ENCODE assay signal across 8 mouse cellular contexts in genomic region chr1:135312201-135312600, GRCm38 (mm10). TPM values are rescaled to one million over a fixed set of nuclear protein-coding genes. Genes with fewer than 3 reads are reported as not detected.
DNase-seq lines count a peak whose midpoint lies in the region; ATAC-seq lines count a peak whose summit lies in the region.

No protein-coding gene starts in this region.

- intact Hi-C loops in heart, postnatal 14 days (cut with DNase I) = loop anchor here (2.0 to 5.0 kb wide), 2 partner anchors 25 to 35 kb away; no protein-coding TSS in a partner anchor

- H3K27ac ChIP-seq in heart, embryonic 16.5 days (ENCODE audit: low read length) = no peak overlapping the region; the same call in 1 of the 2 replicates
- H3K27ac ChIP-seq in hindbrain, embryonic 14.5 days = no peak overlapping the region
- H3K27ac ChIP-seq in midbrain, embryonic 11.5 days (ENCODE audit: low read depth, low read length) = no peak overlapping the region

- no peak for DNase-seq in heart, postnatal 14 days
- DNase-seq in adipocyte (ENCODE audit: low spot score) = peak; percentile 17
- DNase-seq in hindbrain, embryonic 14.5 days (ENCODE audit: low spot score) = no peak
- DNase-seq in midbrain, embryonic 11.5 days (ENCODE audit: low spot score, missing footprints) = peak; percentile 10
- no peak for DNase-seq in embryo, embryonic 10.5 days (ENCODE audit: low spot score)
- DNase-seq in embryo, embryonic 11 days = no peak

- H3K9me3 ChIP-seq in heart, embryonic 16.5 days (replicated peaks; ENCODE audit: control insufficient read depth, low read length) = no peaks in the 10 kb centered on the region
- H3K9me3 ChIP-seq in hindbrain, embryonic 14.5 days (ENCODE audit: control insufficient read depth, low read length) = no peaks in the 10 kb centered on the region
- no peaks in the 10 kb centered on the region for H3K9me3 ChIP-seq in midbrain, embryonic 11.5 days (ENCODE audit: control insufficient read depth, low read length)

- H3K4me2 ChIP-seq in heart, embryonic 16.5 days (ENCODE audit: low read depth, low read length) = peak overlapping the region; percentile 85
- peak overlapping the region; percentile 87 for H3K4me2 ChIP-seq in hindbrain, embryonic 14.5 days (replicated peaks)
- peak overlapping the region; percentile 90 for H3K4me2 ChIP-seq in midbrain, embryonic 11.5 days

- H3K36me3 ChIP-seq in heart, embryonic 16.5 days (ENCODE audit: control insufficient read depth, insufficient read depth) = peaks cover 19% of the 10 kb centered on the region
- peaks cover 25% of the 10 kb centered on the region for H3K36me3 ChIP-seq in hindbrain, embryonic 14.5 days (replicated peaks; ENCODE audit: control insufficient read depth, insufficient read depth)
- H3K36me3 ChIP-seq in midbrain, embryonic 11.5 days (ENCODE audit: control insufficient read depth, insufficient read depth, low read length) = peaks cover 9% of the 10 kb centered on the region

- peaks cover 15% of the 10 kb centered on the region for H3K4me1 ChIP-seq in heart, embryonic 16.5 days (ENCODE audit: control insufficient read depth, insufficient read depth, low read length)
- peaks cover 14% of the 10 kb centered on the region for H3K4me1 ChIP-seq in hindbrain, embryonic 14.5 days (replicated peaks; ENCODE audit: control insufficient read depth, insufficient read depth, low read length)
- peaks cover 9% of the 10 kb centered on the region for H3K4me1 ChIP-seq in midbrain, embryonic 11.5 days (ENCODE audit: control insufficient read depth, insufficient read depth, low read length)

- 56% methylated on average over 4 of the region's 4 CpGs for WGBS in heart, embryonic 16.5 days
- 92% methylated on average over 4 of the region's 4 CpGs for WGBS in hindbrain, embryonic 14.5 days
- 90% methylated on average over 4 of the region's 4 CpGs for WGBS in midbrain, embryonic 11.5 days

- no peak for ATAC-seq in heart, embryonic 16.5 days (replicated peaks; ENCODE audit: extremely low read depth, insufficient read depth, low FRiP score)
- no peak for ATAC-seq in hindbrain, embryonic 14.5 days (ENCODE audit: low FRiP score)
- ATAC-seq in midbrain, embryonic 11.5 days (ENCODE audit: low FRiP score) = no peak
- no peak for ATAC-seq in activated CD4-positive, CD25-positive, alpha-beta regulatory T cell, adult 4 months

- H3K27me3 ChIP-seq in heart, embryonic 16.5 days (ENCODE audit: control insufficient read depth, insufficient read depth, low read length) = no peaks in the 10 kb centered on the region
- no peaks in the 10 kb centered on the region for H3K27me3 ChIP-seq in hindbrain, embryonic 14.5 days (ENCODE audit: control insufficient read depth, insufficient read depth, low read length)
- H3K27me3 ChIP-seq in midbrain, embryonic 11.5 days (ENCODE audit: control insufficient read depth, insufficient read depth, low read length) = no peaks in the 10 kb centered on the region

- H3K9ac ChIP-seq in heart, embryonic 16.5 days (ENCODE audit: low read length) = peak overlapping the region; percentile 95
- H3K9ac ChIP-seq in hindbrain, embryonic 14.5 days = no peak overlapping the region
- peak overlapping the region; percentile 95; the same call in 1 of the 2 replicates for H3K9ac ChIP-seq in midbrain, embryonic 11.5 days (ENCODE audit: low read length)

- H3K4me3 ChIP-seq in heart, embryonic 16.5 days (ENCODE audit: low read length) = peak overlapping the region; percentile 85
- H3K4me3 ChIP-seq in hindbrain, embryonic 14.5 days (replicated peaks; ENCODE audit: low read length) = peak overlapping the region; percentile 90
- H3K4me3 ChIP-seq in midbrain, embryonic 11.5 days (ENCODE audit: low read depth, low read length) = peak overlapping the region; percentile 90; the same call in 1 of the 2 replicates

RNA-seq across cellular contexts. Expression of gene Timm17a, which starts 1.4 kb away (rescaled TPM):
- polyA plus RNA-seq in heart, embryonic 16.5 days (2015; fragmentation: Nextera tagmentation; extraction: Ambion mirVana) = 342 and 379 TPM in 2 replicates
- total RNA-seq in heart, postnatal 14 days (2021) = 100 to 1,000 TPM; 359 to 389 TPM
- polyA plus RNA-seq in hindbrain, embryonic 14.5 days (2014; fragmentation: Nextera tagmentation; extraction: Ambion mirVana) = 172 and 176 TPM in 2 replicates
- polyA plus RNA-seq in midbrain, embryonic 11.5 days (2014; fragmentation: Nextera tagmentation; extraction: Ambion mirVana) = 177 and 180 TPM in 2 replicates
- 100 to 1,000 TPM; 181 to 212 TPM for polyA plus RNA-seq in activated CD4-positive, CD25-positive, alpha-beta regulatory T cell, adult 4 months (2017; shearing (Covaris generic))

RNA-seq across cellular contexts. Expression of gene Lmod1, which starts 12.4 kb away (rescaled TPM):
- 1.7 TPM in 2 replicates for polyA plus RNA-seq in heart, embryonic 16.5 days (2015; fragmentation: Nextera tagmentation; extraction: Ambion mirVana)
- total RNA-seq in heart, postnatal 14 days (2021) = 1 to 10 TPM; 1.9 to 3.0 TPM
- polyA plus RNA-seq in hindbrain, embryonic 14.5 days (2014; fragmentation: Nextera tagmentation; extraction: Ambion mirVana) = 0.33 and 0.43 TPM in 2 replicates
- polyA plus RNA-seq in midbrain, embryonic 11.5 days (2014; fragmentation: Nextera tagmentation; extraction: Ambion mirVana) = 0.39 and 0.81 TPM in 2 replicates
- polyA plus RNA-seq in activated CD4-positive, CD25-positive, alpha-beta regulatory T cell, adult 4 months (2017; shearing (Covaris generic)) = not detected

RNA-seq across cellular contexts. Expression of gene Rnpep, which starts 28.3 kb away (rescaled TPM):
- polyA plus RNA-seq in heart, embryonic 16.5 days (2015; fragmentation: Nextera tagmentation; extraction: Ambion mirVana) = 54.6 and 57.1 TPM in 2 replicates
- total RNA-seq in heart, postnatal 14 days (2021) = 10 to 100 TPM; 22.0 to 23.0 TPM
- 96.1 and 101 TPM in 2 replicates for polyA plus RNA-seq in hindbrain, embryonic 14.5 days (2014; fragmentation: Nextera tagmentation; extraction: Ambion mirVana)
- polyA plus RNA-seq in midbrain, embryonic 11.5 days (2014; fragmentation: Nextera tagmentation; extraction: Ambion mirVana) = 95.8 and 96.2 TPM in 2 replicates
- polyA plus RNA-seq in activated CD4-positive, CD25-positive, alpha-beta regulatory T cell, adult 4 months (2017; shearing (Covaris generic)) = 10 to 100 TPM; 45.4 to 51.9 TPM

RNA-seq across cellular contexts. Expression of gene Elf3, which starts 53.8 kb away (rescaled TPM):
- 2.3 and 3.9 TPM in 2 replicates for polyA plus RNA-seq in heart, embryonic 16.5 days (2015; fragmentation: Nextera tagmentation; extraction: Ambion mirVana)
- under 1 TPM in 1 of 2 experiments, not detected in 1; 0.26 TPM for total RNA-seq in heart, postnatal 14 days (2021)
- polyA plus RNA-seq in hindbrain, embryonic 14.5 days (2014; fragmentation: Nextera tagmentation; extraction: Ambion mirVana) = 0.09 and 0.14 TPM in 2 replicates
- polyA plus RNA-seq in midbrain, embryonic 11.5 days (2014; fragmentation: Nextera tagmentation; extraction: Ambion mirVana) = 0.21 and 0.42 TPM in 2 replicates
- not detected for polyA plus RNA-seq in activated CD4-positive, CD25-positive, alpha-beta regulatory T cell, adult 4 months (2017; shearing (Covaris generic))

Comparison
In these comparisons a context has a peak if more than half of its experiments do, and no peak if none do; other contexts are left out.
1. DNase-seq: peak in adipocyte (single experiment) and midbrain, embryonic 11.5 days (single experiment); none in heart, postnatal 14 days (0 of 2), hindbrain, embryonic 14.5 days (single experiment), embryo, embryonic 10.5 days (single experiment) and embryo, embryonic 11 days (single experiment).
2. Peak in every context shown above with its lines, with median percentiles within 50 percentile points of each other: H3K4me2 ChIP-seq and H3K4me3 ChIP-seq.